Mouse (Mus musculus) midbrain, embryonic 12.5 days (tissue): ENCODE data around the gene Abca2. TPM values are rescaled to one million over a fixed set of nuclear protein-coding genes. Genes with fewer than 3 reads are reported as not detected.

ENCODE experiments used
- ATAC-seq: fragments of 200-750 bp; cut with Nextera tagmentation; 2 replicates; pipeline ENCODE4 v1.8.0; 2017; ENCODE audit warnings: low read depth, moderate TSS enrichment, moderate library complexity; ENCODE audit not compliant: low FRiP score
- H3K27ac ChIP-seq: fragments of 300-500 bp; sonication (generic); replicated peaks from 2 replicates; pipeline ENCODE4 v1.5.1; 2016; ENCODE audit warnings: mild to moderate bottlenecking
- H3K27me3 ChIP-seq: fragments of 300-500 bp; sonication (generic); 2 replicates; pipeline ENCODE4 v1.6.1; 2016; ENCODE audit warnings: mild to moderate bottlenecking
- H3K36me3 ChIP-seq: fragments of 300-500 bp; sonication (generic); 2 replicates; pipeline ENCODE4 v1.6.1; 2016
- H3K4me1 ChIP-seq: fragments of 300-500 bp; sonication (generic); 2 replicates; pipeline ENCODE4 v1.6.1; 2016
- H3K4me2 ChIP-seq: fragments of 300-500 bp; sonication (generic); replicated peaks from 2 replicates; pipeline ENCODE4 v1.6.1; 2016; ENCODE audit warnings: mild to moderate bottlenecking, moderate library complexity
- H3K4me3 ChIP-seq: fragments of 300-500 bp; sonication (generic); 2 replicates; pipeline ENCODE4 v1.5.1; 2016; ENCODE audit warnings: mild to moderate bottlenecking
- H3K9ac ChIP-seq: fragments of 300-500 bp; sonication (generic); replicated peaks from 2 replicates; pipeline ENCODE4 v1.6.1; 2016; ENCODE audit warnings: mild to moderate bottlenecking, moderate library complexity
- H3K9me3 ChIP-seq: fragments of 300-500 bp; sonication (generic); 2 replicates; pipeline ENCODE4 v1.6.1; 2016; ENCODE audit warnings: mild to moderate bottlenecking
- WGBS: fragments of 180-500 bp; shearing (Covaris S2); methylation state at CpG from one replicate; pipeline ENCODE4 v1.1.7; 2016; 5-methylcytosine and 5-hydroxymethylcytosine counted together
- polyA plus RNA-seq: library from polyadenylated mRNA; unstranded; fragments of >200 nt; fragmentation: Nextera tagmentation; extraction: Ambion mirVana; gene quantifications from 2 replicates; pipeline ENCODE4 v1.2.1, GENCODE M21; 2016

The Abca2 gene
- polyA plus RNA-seq, 1 experiment from 2014 or later, result 9.4 TPM

GRCm38 (mm10) chr2:25429435-25430180 lies 1.1 kb downstream of the Abca2 start:
- H3K36me3 ChIP-seq, result 0 out of 2 replicates have a peak, but pooled peaks cover 3% of the 10 kb centered on the region
- peak overlapping the region; percentile 87 for H3K9ac ChIP-seq
- 74% methylated on average over 5 of the region's 5 CpGs for WGBS
- peak overlapping the region; percentile 78 for H3K4me3 ChIP-seq
- peak overlapping the region; percentile 91 for H3K4me2 ChIP-seq
- ATAC-seq, result no peak
- H3K9me3 ChIP-seq, result no peaks in the 10 kb centered on the region
- H3K27ac ChIP-seq, result no peak overlapping the region
- H3K27me3 ChIP-seq, result peaks cover 40% of the 10 kb centered on the region
- peaks cover 22% of the 10 kb centered on the region for H3K4me1 ChIP-seq

GRCm38 (mm10) chr2:25430395-25431233 lies 2.1 kb downstream of the Abca2 start:
- WGBS, result 62% methylated on average over 17 of the region's 17 CpGs
- Histone ChIP-seq H3K4me3 (no peak overlapping the region), H3K4me2 (0 out of 2 replicates have a peak overlapping the region, but pooled peaks have one; percentile 5), H3K9me3 (no peaks in the 10 kb centered on the region), H3K27me3 (peaks cover 30% of the 10 kb centered on the region), H3K36me3 (peaks cover 8% of the 10 kb centered on the region; the same call in 1 of the 2 replicates), H3K9ac (no peak overlapping the region; the same call in 1 of the 2 replicates), H3K4me1 (peaks cover 22% of the 10 kb centered on the region), H3K27ac (no peak overlapping the region)
- ATAC-seq, result no peak

- Histone ChIP-seq H3K4me1 (peaks cover 22% of the 10 kb centered on the region), H3K27ac (no peak overlapping the region), H3K27me3 (peaks cover 23% of the 10 kb centered on the region), H3K9me3 (no peaks in the 10 kb centered on the region), H3K4me2 (no peak overlapping the region), H3K4me3 (no peak overlapping the region), H3K9ac (no peak overlapping the region), H3K36me3 (peaks cover 11% of the 10 kb centered on the region)
- ATAC-seq, result no peak
- 54% methylated on average over 6 of the region's 6 CpGs for WGBS
Observed at GRCm38 (mm10) chr2:25431308-25431855, 2.9 kb downstream of the Abca2 start.

- no peak for ATAC-seq
- Histone ChIP-seq H3K4me1 (peaks cover 22% of the 10 kb centered on the region), H3K27me3 (peaks cover 20% of the 10 kb centered on the region), H3K36me3 (peaks cover 22% of the 10 kb centered on the region), H3K4me2 (no peak overlapping the region), H3K9me3 (no peaks in the 10 kb centered on the region), H3K9ac (no peak overlapping the region), H3K27ac (no peak overlapping the region), H3K4me3 (no peak overlapping the region)
- 77% methylated on average over 11 of the region's 11 CpGs for WGBS
Observed at GRCm38 (mm10) chr2:25432326-25433098, 4.0 kb downstream of the Abca2 start.

GRCm38 (mm10) chr2:25433101-25433500 lies 4.6 kb downstream of the Abca2 start:
- Histone ChIP-seq H3K9ac (no peak overlapping the region), H3K4me1 (peaks cover 22% of the 10 kb centered on the region), H3K27me3 (peaks cover 20% of the 10 kb centered on the region), H3K27ac (no peak overlapping the region), H3K4me3 (no peak overlapping the region), H3K9me3 (no peaks in the 10 kb centered on the region), H3K4me2 (no peak overlapping the region), H3K36me3 (peaks cover 28% of the 10 kb centered on the region)
- no peak for ATAC-seq
- WGBS, result 90% methylated on average over 17 of the region's 17 CpGs

GRCm38 (mm10) chr2:25434292-25434691 lies 5.8 kb downstream of the Abca2 start:
- 85% methylated on average over 8 of the region's 8 CpGs for WGBS
- no peak overlapping the region for H3K9ac ChIP-seq
- H3K4me2 ChIP-seq, result no peak overlapping the region
- no peak overlapping the region for H3K4me3 ChIP-seq
- no peak overlapping the region for H3K27ac ChIP-seq
- peaks cover 19% of the 10 kb centered on the region for H3K4me1 ChIP-seq
- H3K9me3 ChIP-seq, result no peaks in the 10 kb centered on the region
- H3K36me3 ChIP-seq, result peaks cover 40% of the 10 kb centered on the region
- peaks cover 19% of the 10 kb centered on the region for H3K27me3 ChIP-seq
- no peak for ATAC-seq

- WGBS, result 94% methylated on average over 10 of the region's 10 CpGs
- Histone ChIP-seq H3K9me3 (no peaks in the 10 kb centered on the region), H3K36me3 (peaks cover 56% of the 10 kb centered on the region), H3K4me3 (no peak overlapping the region), H3K4me1 (no peaks in the 10 kb centered on the region), H3K4me2 (no peak overlapping the region), H3K27me3 (no peaks in the 10 kb centered on the region), H3K27ac (no peak overlapping the region), H3K9ac (no peak overlapping the region)
- ATAC-seq, result no peak
Observed at GRCm38 (mm10) chr2:25436286-25436820, 7.8 kb downstream of the Abca2 start.

GRCm38 (mm10) chr2:25441067-25441466 lies 12.6 kb downstream of the Abca2 start:
- H3K4me3 ChIP-seq, result no peak overlapping the region
- no peak overlapping the region for H3K9ac ChIP-seq
- no peaks in the 10 kb centered on the region for H3K27me3 ChIP-seq
- WGBS, result 88% methylated on average over 20 of the region's 20 CpGs
- H3K27ac ChIP-seq, result no peak overlapping the region
- no peaks in the 10 kb centered on the region for H3K4me1 ChIP-seq
- ATAC-seq, result no peak
- H3K9me3 ChIP-seq, result no peaks in the 10 kb centered on the region
- H3K4me2 ChIP-seq, result no peak overlapping the region
- H3K36me3 ChIP-seq, result peaks cover 95% of the 10 kb centered on the region

GRCm38 (mm10) chr2:25442682-25443081 lies 14.2 kb downstream of the Abca2 start:
- Histone ChIP-seq H3K27ac (no peak overlapping the region), H3K9ac (no peak overlapping the region), H3K4me1 (no peaks in the 10 kb centered on the region), H3K4me2 (no peak overlapping the region), H3K36me3 (peaks cover 95% of the 10 kb centered on the region), H3K27me3 (no peaks in the 10 kb centered on the region), H3K9me3 (no peaks in the 10 kb centered on the region), H3K4me3 (no peak overlapping the region)
- ATAC-seq, result no peak
- WGBS, result 96% methylated on average over 14 of the region's 14 CpGs

GRCm38 (mm10) chr2:25450853-25451647 lies 22.5 kb downstream of the Abca2 start:
- Histone ChIP-seq H3K4me3 (no peak overlapping the region), H3K4me2 (no peak overlapping the region), H3K27me3 (no peaks in the 10 kb centered on the region; the same call in 1 of the 2 replicates), H3K4me1 (no peaks in the 10 kb centered on the region), H3K27ac (no peak overlapping the region), H3K36me3 (peaks cover 23% of the 10 kb centered on the region), H3K9me3 (no peaks in the 10 kb centered on the region), H3K9ac (no peak overlapping the region)
- 86% methylated on average over 8 of the region's 8 CpGs for WGBS
- no peak for ATAC-seq

- Histone ChIP-seq H3K36me3 (peaks cover 6% of the 10 kb centered on the region), H3K9ac (no peak overlapping the region), H3K4me1 (no peaks in the 10 kb centered on the region), H3K27me3 (no peaks in the 10 kb centered on the region; the same call in 1 of the 2 replicates), H3K9me3 (no peaks in the 10 kb centered on the region), H3K4me2 (no peak overlapping the region), H3K27ac (no peak overlapping the region), H3K4me3 (no peak overlapping the region)
- no peak for ATAC-seq
- WGBS, result 45% methylated on average over 1 of the region's 1 CpGs
Observed at GRCm38 (mm10) chr2:25452951-25453350, 24.4 kb downstream of the Abca2 start.
